Mouse (Mus musculus) forebrain, embryonic 14.5 days (tissue): ENCODE data around the gene Eddm3b. TPM values are rescaled to one million over a fixed set of nuclear protein-coding genes. Genes with fewer than 3 reads are reported as not detected.

ENCODE experiments used
- ATAC-seq: fragments of 200-750 bp; cut with Nextera tagmentation; 2 replicates; pipeline ENCODE4 v1.8.0; 2017; ENCODE audit warnings: mild to moderate bottlenecking, moderate library complexity
- DNase-seq: peaks from one replicate; pipeline ENCODE4 v3.0.0-alpha.2; 2015; ENCODE audit warnings: low spot score
- H3K27ac ChIP-seq: fragments of 300-500 bp; sonication (generic); 2 replicates; pipeline ENCODE4 v1.5.1; 2014; ENCODE audit warnings: low read depth, mild to moderate bottlenecking, control low read depth, low read length, moderate library complexity
- H3K27me3 ChIP-seq: fragments of 300-500 bp; sonication (generic); replicated peaks from 2 replicates; pipeline ENCODE4 v1.6.1; 2014; ENCODE audit warnings: low read length, control low read depth, mixed read lengths; ENCODE audit not compliant: control insufficient read depth, insufficient read depth
- H3K36me3 ChIP-seq: fragments of 300-500 bp; sonication (generic); 2 replicates; pipeline ENCODE4 v1.6.1; 2014; ENCODE audit warnings: low read length, control low read depth; ENCODE audit not compliant: control insufficient read depth, insufficient read depth
- H3K4me1 ChIP-seq: fragments of 300-500 bp; sonication (generic); 2 replicates; pipeline ENCODE4 v1.6.1; 2014; ENCODE audit warnings: antibody characterized with exemption, low read length, control low read depth; ENCODE audit not compliant: control insufficient read depth, insufficient read depth
- H3K4me2 ChIP-seq: fragments of 300-500 bp; sonication (generic); 2 replicates; pipeline ENCODE4 v1.6.1; 2014; ENCODE audit warnings: mild to moderate bottlenecking, control low read depth, low read length
- H3K4me3 ChIP-seq: fragments of 300-500 bp; sonication (generic); 2 replicates; pipeline ENCODE4 v1.5.1; 2014; ENCODE audit warnings: low read depth, low read length, control low read depth
- H3K9ac ChIP-seq: fragments of 300-500 bp; sonication (generic); 2 replicates; pipeline ENCODE4 v1.6.1; 2014; ENCODE audit warnings: mild to moderate bottlenecking, low read length, control low read depth, moderate library complexity
- H3K9me3 ChIP-seq: fragments of 300-500 bp; sonication (generic); replicated peaks from 2 replicates; pipeline ENCODE4 v1.6.1; 2016; ENCODE audit warnings: low read length, control low read depth, mixed read lengths; ENCODE audit not compliant: control insufficient read depth
- whole genome bisulfite sequencing: fragments of 180-500 bp; shearing (Covaris S2); extraction: QIAGEN DNeasy Blood & Tissue Kit; methylation state at CpG from one replicate; pipeline ENCODE4 v1.1.7; 2014; 5-methylcytosine and 5-hydroxymethylcytosine counted together
- polyA plus RNA-seq: library from polyadenylated mRNA; unstranded; fragments of >200 nt; fragmentation: Nextera tagmentation; extraction: Ambion mirVana; gene quantifications from 2 replicates; pipeline ENCODE4 v1.2.1, GENCODE M21; 2014

Gene Eddm3b
- polyA plus RNA-seq, 1 experiment from 2014 or later = not detected

- ATAC-seq (no peak), DNase-seq (no peak)
- WGBS = 72% methylated on average over 2 of the region's 2 CpGs
- H3K4me2 ChIP-seq = no peak overlapping the region
- H3K4me1 ChIP-seq = no peaks in the 10 kb centered on the region
- H3K27me3 ChIP-seq = peaks cover 3% of the 10 kb centered on the region; the same call in 1 of the 2 replicates
- no peak overlapping the region for H3K4me3 ChIP-seq
- H3K9ac ChIP-seq = no peak overlapping the region
- no peaks in the 10 kb centered on the region for H3K36me3 ChIP-seq
- no peaks in the 10 kb centered on the region for H3K9me3 ChIP-seq
- no peak overlapping the region for H3K27ac ChIP-seq
These were observed 29.1 kb upstream of the Eddm3b start for GRCm38 (mm10) chr14:51085086-51085485.

- DNase-seq (no peak), ATAC-seq (no peak)
- WGBS = 75% methylated on average over 4 of the region's 4 CpGs
- Histone ChIP-seq H3K4me2 (no peak overlapping the region), H3K4me1 (no peaks in the 10 kb centered on the region), H3K27ac (no peak overlapping the region), H3K4me3 (no peak overlapping the region), H3K27me3 (peaks cover 3% of the 10 kb centered on the region; the same call in 1 of the 2 replicates), H3K9me3 (no peaks in the 10 kb centered on the region), H3K36me3 (no peaks in the 10 kb centered on the region), H3K9ac (no peak overlapping the region)
These were observed 28.3 kb upstream of the Eddm3b start for GRCm38 (mm10) chr14:51085911-51086310.

- H3K4me3 ChIP-seq = peak overlapping the region; percentile 57
- H3K27ac ChIP-seq = no peak overlapping the region
- no peak for ATAC-seq
- H3K4me1 ChIP-seq = no peaks in the 10 kb centered on the region
- no peaks in the 10 kb centered on the region for H3K9me3 ChIP-seq
- H3K27me3 ChIP-seq = peaks cover 3% of the 10 kb centered on the region; the same call in 1 of the 2 replicates
- 8% methylated on average over 9 of the region's 9 CpGs for WGBS
- peak overlapping the region; percentile 49; the same call in 1 of the 2 replicates for H3K9ac ChIP-seq
- H3K4me2 ChIP-seq = peak overlapping the region; percentile 63
- peak; percentile 35 for DNase-seq
- H3K36me3 ChIP-seq = no peaks in the 10 kb centered on the region
These were observed 26.5 kb upstream of the Eddm3b start for GRCm38 (mm10) chr14:51087762-51088161.

GRCm38 (mm10) chr14:51088166-51088969 is 25.9 kb upstream of the Eddm3b start:
- Histone ChIP-seq H3K4me1 (no peaks in the 10 kb centered on the region), H3K27ac (0 out of 2 replicates have a peak overlapping the region, but pooled peaks have one; percentile 45), H3K27me3 (peaks cover 3% of the 10 kb centered on the region; the same call in 1 of the 2 replicates), H3K4me3 (peak overlapping the region; percentile 57), H3K36me3 (no peaks in the 10 kb centered on the region), H3K9me3 (no peaks in the 10 kb centered on the region), H3K4me2 (peak overlapping the region; percentile 63), H3K9ac (peak overlapping the region; percentile 57)
- 1% methylated on average over 23 of the region's 23 CpGs for WGBS
- ATAC-seq (peak; percentile 18), DNase-seq (peak; percentile 83)

- ATAC-seq (peak; percentile 95), DNase-seq (peak; percentile 98)
- H3K4me3 ChIP-seq = peak overlapping the region; percentile 57
- under 1% methylated on average over 34 of the region's 34 CpGs for WGBS
- H3K9me3 ChIP-seq = no peaks in the 10 kb centered on the region
- 0 out of 2 replicates have a peak overlapping the region, but pooled peaks have one; percentile 45 for H3K27ac ChIP-seq
- H3K4me2 ChIP-seq = peak overlapping the region; percentile 63
- H3K36me3 ChIP-seq = no peaks in the 10 kb centered on the region
- H3K4me1 ChIP-seq = no peaks in the 10 kb centered on the region
- H3K9ac ChIP-seq = peak overlapping the region; percentile 57
- H3K27me3 ChIP-seq = no peaks in the 10 kb centered on the region; the same call in 1 of the 2 replicates
These were observed 25.1 kb upstream of the Eddm3b start for GRCm38 (mm10) chr14:51088970-51089673.

- no peaks in the 10 kb centered on the region for H3K9me3 ChIP-seq
- ATAC-seq (no peak), DNase-seq (no peak)
- H3K4me3 ChIP-seq = peak overlapping the region; percentile 57
- peak overlapping the region; percentile 66; the same call in 1 of the 2 replicates for H3K27ac ChIP-seq
- H3K36me3 ChIP-seq = no peaks in the 10 kb centered on the region
- no peaks in the 10 kb centered on the region for H3K4me1 ChIP-seq
- no peaks in the 10 kb centered on the region for H3K27me3 ChIP-seq
- peak overlapping the region; percentile 63 for H3K4me2 ChIP-seq
- H3K9ac ChIP-seq = peak overlapping the region; percentile 56
- 0% methylated on average over 15 of the region's 15 CpGs for WGBS
These were observed 24.6 kb upstream of the Eddm3b start for GRCm38 (mm10) chr14:51089674-51090076.

GRCm38 (mm10) chr14:51090077-51090781 is 24.0 kb upstream of the Eddm3b start:
- no peaks in the 10 kb centered on the region for H3K27me3 ChIP-seq
- ATAC-seq = peak; percentile 54
- peak overlapping the region; percentile 63 for H3K4me2 ChIP-seq
- peak overlapping the region; percentile 57 for H3K4me3 ChIP-seq
- no peaks in the 10 kb centered on the region for H3K36me3 ChIP-seq
- WGBS = 0% methylated on average over 27 of the region's 27 CpGs
- H3K9ac ChIP-seq = peak overlapping the region; percentile 56
- H3K9me3 ChIP-seq = no peaks in the 10 kb centered on the region
- H3K27ac ChIP-seq = peak overlapping the region; percentile 66
- DNase-seq = peak; percentile 86
- no peaks in the 10 kb centered on the region for H3K4me1 ChIP-seq
